Mouse (Mus musculus) neural tube, embryonic 11.5 days (tissue): ENCODE data around the gene Apeh. TPM values are rescaled to one million over a fixed set of nuclear protein-coding genes. Genes with fewer than 3 reads are reported as not detected.

Source experiments
- ATAC-seq: fragments of 200-750 bp; cut with Nextera tagmentation; 2 replicates; pipeline ENCODE4 v1.8.0; 2017; ENCODE audit warnings: moderate number of reproducible peaks, mild to moderate bottlenecking, moderate TSS enrichment, moderate library complexity; ENCODE audit not compliant: insufficient read depth, low FRiP score, low TSS enrichment
- DNase-seq: peaks from one replicate; pipeline ENCODE4 v3.0.0-alpha.2; 2015; ENCODE audit warnings: low spot score
- H3K27ac ChIP-seq: fragments of 300-500 bp; sonication (generic); 2 replicates; pipeline ENCODE4 v1.5.1; 2014; ENCODE audit warnings: low read depth, mild to moderate bottlenecking, low read length
- H3K27me3 ChIP-seq: fragments of 300-500 bp; sonication (generic); 2 replicates; pipeline ENCODE4 v1.6.1; 2014; ENCODE audit warnings: mild to moderate bottlenecking, low read length, mixed read lengths; ENCODE audit not compliant: control insufficient read depth, insufficient read depth
- H3K36me3 ChIP-seq: fragments of 300-500 bp; sonication (generic); 2 replicates; pipeline ENCODE4 v1.6.1; 2014; ENCODE audit warnings: mild to moderate bottlenecking, low read length, moderate library complexity, mixed read lengths; ENCODE audit not compliant: control insufficient read depth, insufficient read depth
- H3K4me1 ChIP-seq: fragments of 300-500 bp; sonication (generic); 2 replicates; pipeline ENCODE4 v1.6.1; 2014; ENCODE audit warnings: low read length, mixed read lengths; ENCODE audit not compliant: control insufficient read depth, insufficient read depth
- H3K4me2 ChIP-seq: fragments of 300-500 bp; sonication (generic); 2 replicates; pipeline ENCODE4 v1.6.1; 2014; ENCODE audit warnings: low read depth, mild to moderate bottlenecking, moderate library complexity
- H3K4me3 ChIP-seq: fragments of 300-500 bp; sonication (generic); 2 replicates; pipeline ENCODE4 v1.5.1; 2014; ENCODE audit warnings: low read depth, low read length
- H3K9ac ChIP-seq: fragments of 300-500 bp; sonication (generic); 2 replicates; pipeline ENCODE4 v1.6.1; 2014; ENCODE audit warnings: mild to moderate bottlenecking, low read length
- H3K9me3 ChIP-seq: fragments of 300-500 bp; sonication (generic); 2 replicates; pipeline ENCODE4 v1.6.1; 2016; ENCODE audit warnings: low read length; ENCODE audit not compliant: control insufficient read depth
- WGBS: fragments of 180-500 bp; shearing (Covaris S2); extraction: QIAGEN DNeasy Blood & Tissue Kit; methylation state at CpG from one replicate; pipeline ENCODE4 v1.1.7; 2014; 5-methylcytosine and 5-hydroxymethylcytosine counted together
- microRNA-seq: library from miRNA; unstranded; fragments of <30 nt; microRNA quantifications from one replicate; pipeline ENCODE4, GENCODE M21; 2016
- polyA plus RNA-seq: library from polyadenylated mRNA; unstranded; fragments of >200 nt; fragmentation: Nextera tagmentation; extraction: Ambion mirVana; gene quantifications from 2 replicates; pipeline ENCODE4 v1.2.1, GENCODE M21; 2014

Apeh gene
- polyA plus RNA-seq, 1 experiment from 2014 or later, result 62.7 TPM

DNA sequence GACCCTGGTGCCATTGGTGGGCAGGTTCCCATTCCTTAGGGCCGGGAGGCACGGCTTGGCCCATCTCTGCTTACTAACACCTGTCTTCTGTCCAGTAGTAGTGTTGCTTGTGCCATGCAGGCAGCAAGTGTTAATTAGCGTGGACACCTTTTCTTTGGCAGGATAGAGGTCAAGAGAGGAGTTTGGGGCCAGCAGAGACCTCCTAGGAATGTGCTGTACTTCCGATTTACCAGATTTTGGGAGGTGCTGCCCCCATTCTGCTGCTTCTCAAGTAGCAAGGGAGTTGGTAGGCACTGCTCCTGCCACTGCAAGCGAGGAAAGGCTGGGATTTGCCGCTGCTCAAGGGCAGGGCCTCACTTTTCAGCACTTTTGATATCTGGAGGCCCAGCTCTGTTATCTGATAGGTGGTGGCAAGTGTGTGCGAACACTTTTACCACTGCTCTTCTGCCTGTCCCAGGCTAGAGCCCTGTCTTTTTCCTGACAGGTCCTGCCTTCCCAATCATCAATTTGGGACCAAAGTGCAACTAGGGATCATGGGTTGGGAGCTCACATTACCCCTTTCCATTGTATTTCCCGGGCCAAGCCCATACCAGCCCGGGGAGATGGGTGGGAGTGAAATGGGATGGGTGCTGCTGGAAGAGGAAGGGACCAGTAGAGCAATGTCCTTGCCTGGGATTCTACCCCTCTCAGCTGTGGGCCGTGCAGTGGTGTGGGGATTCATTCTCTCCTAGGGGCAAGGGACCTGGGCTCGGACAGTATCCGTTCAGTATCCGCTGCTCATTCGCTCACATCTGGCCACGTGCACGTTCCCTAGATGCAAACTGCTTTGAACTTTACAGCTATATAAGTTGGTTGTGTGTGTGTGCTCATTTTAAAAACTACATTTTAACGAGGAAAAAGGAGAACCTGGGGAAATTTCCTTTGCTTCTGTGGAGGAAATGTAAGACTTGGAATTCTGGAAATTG lies 46.5 kb downstream of the Apeh start:
- Histone ChIP-seq H3K4me2 (peak overlapping the region; percentile 83), H3K9me3 (no peaks in the 10 kb centered on the region), H3K4me3 (peak overlapping the region; percentile 68), H3K27me3 (no peaks in the 10 kb centered on the region), H3K36me3 (peaks cover 21% of the 10 kb centered on the region), H3K27ac (peak overlapping the region; percentile 56), H3K9ac (no peak overlapping the region; the same call in 1 of the 2 replicates), H3K4me1 (peaks cover 10% of the 10 kb centered on the region; the same call in 1 of the 2 replicates)
- WGBS, result 54% methylated on average over 17 of the region's 17 CpGs
- DNase-seq (no peak), ATAC-seq (no peak)

DNA sequence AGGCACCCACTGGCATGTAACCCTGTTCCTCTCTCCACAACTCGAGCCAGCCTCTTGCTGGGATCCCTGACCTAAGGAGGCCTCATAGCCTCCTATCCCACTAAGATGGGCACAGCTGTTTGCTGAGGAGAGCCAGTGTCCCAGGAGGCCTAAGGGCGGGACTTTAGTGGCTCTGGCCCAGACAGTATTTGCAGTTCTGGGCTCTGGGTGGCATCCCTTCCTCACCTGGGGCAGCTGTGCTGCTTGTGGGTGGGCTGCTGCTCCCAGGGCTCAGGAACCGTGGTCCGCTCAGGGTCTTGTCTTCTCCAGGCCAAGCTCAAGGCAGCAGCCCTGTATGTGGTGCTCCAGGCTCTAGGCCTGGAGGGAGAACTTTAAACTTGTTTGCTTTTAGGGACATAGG lies 47.8 kb downstream of the Apeh start:
- DNase-seq (no peak), ATAC-seq (no peak)
- Histone ChIP-seq H3K4me3 (no peak overlapping the region), H3K27ac (no peak overlapping the region), H3K4me1 (peaks cover 10% of the 10 kb centered on the region; the same call in 1 of the 2 replicates), H3K9ac (no peak overlapping the region), H3K9me3 (no peaks in the 10 kb centered on the region), H3K36me3 (peaks cover 30% of the 10 kb centered on the region), H3K27me3 (no peaks in the 10 kb centered on the region), H3K4me2 (no peak overlapping the region)
- 91% methylated on average over 4 of the region's 4 CpGs for WGBS

DNA sequence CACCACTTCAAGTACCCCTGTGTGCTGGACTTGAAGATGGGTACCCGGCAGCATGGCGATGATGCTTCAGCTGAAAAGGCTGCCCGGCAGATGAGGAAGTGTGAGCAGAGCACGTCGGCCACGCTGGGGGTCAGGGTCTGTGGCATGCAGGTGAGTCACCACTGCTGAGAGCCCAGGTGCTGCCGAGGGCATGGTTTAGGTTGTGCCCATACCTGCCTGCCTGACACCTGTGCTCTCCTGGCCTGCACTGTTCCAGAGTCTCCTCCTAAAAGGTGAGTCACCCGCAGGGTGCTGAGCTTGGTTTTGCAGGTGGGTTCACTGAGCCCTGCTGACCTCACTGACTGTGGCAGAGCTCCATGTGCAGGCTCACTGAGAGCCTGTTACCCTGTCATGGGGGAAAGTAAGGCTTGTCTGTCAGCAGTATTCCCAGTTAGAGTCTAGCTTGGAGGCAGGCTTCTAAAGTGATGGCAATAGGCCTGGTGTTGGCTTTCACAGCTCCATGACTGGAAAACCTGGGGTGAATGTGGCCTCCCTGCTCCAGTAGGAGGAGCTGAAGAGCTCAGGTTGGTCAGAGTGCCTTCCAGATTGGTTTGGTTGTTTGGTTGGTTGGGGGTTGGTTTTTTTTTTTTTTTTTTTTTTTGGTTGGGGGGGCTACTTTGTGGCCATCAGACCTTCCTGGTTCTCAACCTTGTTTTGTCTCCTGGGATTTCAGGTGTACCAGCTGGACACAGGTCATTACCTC lies 49.5 kb downstream of the Apeh start:
- peaks cover 30% of the 10 kb centered on the region for H3K36me3 ChIP-seq
- H3K4me3 ChIP-seq, result no peak overlapping the region
- H3K4me2 ChIP-seq, result no peak overlapping the region
- peaks cover 10% of the 10 kb centered on the region; the same call in 1 of the 2 replicates for H3K4me1 ChIP-seq
- no peaks in the 10 kb centered on the region for H3K9me3 ChIP-seq
- 96% methylated on average over 8 of the region's 8 CpGs for WGBS
- no peak overlapping the region for H3K27ac ChIP-seq
- no peak overlapping the region for H3K9ac ChIP-seq
- no peak for ATAC-seq
- no peak for DNase-seq
- no peaks in the 10 kb centered on the region for H3K27me3 ChIP-seq

Small RNA genes lying within 50 kb of the gene (microRNA-seq; reads per million reads assigned to microRNA genes)
- gene Gm47303 (not detected), gene Mir7088 (not detected)

Other genes with a start within 250 kb of the Apeh start
- 102 TPM in 2 replicates for gene Rbm6, start 221.4 kb downstream of the Apeh start, polyA plus RNA-seq
- 16.3 and 19.2 TPM in 2 replicates for gene Mon1a, start 206.5 kb downstream of the Apeh start, polyA plus RNA-seq
- gene Mst1r, start 187.7 kb downstream of the Apeh start, polyA plus RNA-seq, result 0.33 and 1.1 TPM in 2 replicates
- not detected in 2 replicates for gene Actl11, start 166.1 kb downstream of the Apeh start, polyA plus RNA-seq
- gene Camkv, start 158.9 kb downstream of the Apeh start, polyA plus RNA-seq, result 3.5 and 4.3 TPM in 2 replicates
- gene Traip, start 144.5 kb downstream of the Apeh start, polyA plus RNA-seq, result 25.2 and 25.7 TPM in 2 replicates
- gene Uba7, start 119.1 kb downstream of the Apeh start, polyA plus RNA-seq, result 10.9 and 12.1 TPM in 2 replicates
- gene Gm20661, start 111.5 kb downstream of the Apeh start, polyA plus RNA-seq, result 2.9 and 3.5 TPM in 2 replicates
- 62.9 and 71.3 TPM in 2 replicates for gene Inka1, start 108.7 kb downstream of the Apeh start, polyA plus RNA-seq
- 4.8 and 5.7 TPM in 2 replicates for gene Cdhr4, start 102.1 kb downstream of the Apeh start, polyA plus RNA-seq
- gene Gm20662, start 98.3 kb downstream of the Apeh start, polyA plus RNA-seq, result 0.13 and 0.14 TPM in 2 replicates
- 38.4 and 45.7 TPM in 2 replicates for gene Ip6k1, start 92.1 kb downstream of the Apeh start, polyA plus RNA-seq
- gene Gmppb, start 45.4 kb downstream of the Apeh start, polyA plus RNA-seq, result 21.7 and 23.6 TPM in 2 replicates
- gene Amigo3, start 41.4 kb downstream of the Apeh start, polyA plus RNA-seq, result 2.7 and 2.8 TPM in 2 replicates
- gene Mst1, start 14.2 kb downstream of the Apeh start, polyA plus RNA-seq, result 0.49 and 1.0 TPM in 2 replicates
- gene Rnf123, start 11.3 kb downstream of the Apeh start, polyA plus RNA-seq, result 31.6 and 35.9 TPM in 2 replicates
- gene Bsn, start 95.8 kb upstream of the Apeh start, polyA plus RNA-seq, result 3.0 and 4.3 TPM in 2 replicates
- 62.4 and 65.9 TPM in 2 replicates for gene Dag1, start 169.4 kb upstream of the Apeh start, polyA plus RNA-seq
- 63.8 and 65.1 TPM in 2 replicates for gene Nicn1, start 195.8 kb upstream of the Apeh start, polyA plus RNA-seq
- 18.8 and 18.9 TPM in 2 replicates for gene Amt, start 202.2 kb upstream of the Apeh start, polyA plus RNA-seq
- 236 and 274 TPM in 2 replicates for gene Rhoa, start 211.5 kb upstream of the Apeh start, polyA plus RNA-seq
- 30.8 and 31.4 TPM in 2 replicates for gene Tcta, start 211.6 kb upstream of the Apeh start, polyA plus RNA-seq
- gene Gpx1, start 244.3 kb upstream of the Apeh start, polyA plus RNA-seq, result 700 and 705 TPM in 2 replicates